Mouse (Mus musculus): Measurements from ENCODE around the gene Mettl7a1.
"Not testable (repeated sequence)": the region's sequence is repeated elsewhere in the genome, so short reads cannot be mapped to it uniquely, and the experiment has no call there.

The Mettl7a1 gene

GRCm38 (mm10) chr15:100301556-100301955 lies 2.4 kb upstream of the Mettl7a1 start:
- no peak for DNase-seq (ENCODE audit: low spot score)

- no peak for DNase-seq (ENCODE audit: low spot score)
Observed at GRCm38 (mm10) chr15:100303428-100304018, 417 bp upstream of the Mettl7a1 start.

GRCm38 (mm10) chr15:100306201-100306600 lies 2.3 kb downstream of the Mettl7a1 start:
- no peak for DNase-seq (ENCODE audit: low spot score)

GRCm38 (mm10) chr15:100307438-100308096 lies 3.6 kb downstream of the Mettl7a1 start:
- not testable (repeated sequence) for DNase-seq (ENCODE audit: low spot score)

- no peak for DNase-seq (ENCODE audit: low spot score)
Observed at GRCm38 (mm10) chr15:100312346-100312745, 8.4 kb downstream of the Mettl7a1 start.

- no peak for DNase-seq (ENCODE audit: low spot score)
Observed at GRCm38 (mm10) chr15:100314448-100315145, 10.7 kb downstream of the Mettl7a1 start.

- not testable (repeated sequence) for DNase-seq (ENCODE audit: low spot score)
Observed at GRCm38 (mm10) chr15:100318014-100318671, 14.2 kb downstream of the Mettl7a1 start.

- no peak for DNase-seq (ENCODE audit: low spot score)
Observed at GRCm38 (mm10) chr15:100319884-100320283, 15.9 kb downstream of the Mettl7a1 start.

GRCm38 (mm10) chr15:100320295-100320905 lies 16.5 kb downstream of the Mettl7a1 start:
- DNase-seq (ENCODE audit: low spot score): no peak

GRCm38 (mm10) chr15:100321134-100321533 lies 17.2 kb downstream of the Mettl7a1 start:
- peak; percentile 33 for DNase-seq (ENCODE audit: low spot score)

- no peak for DNase-seq (ENCODE audit: low spot score)
Observed at GRCm38 (mm10) chr15:100324021-100324591, 20.2 kb downstream of the Mettl7a1 start.

GRCm38 (mm10) chr15:100325235-100325634 lies 21.3 kb downstream of the Mettl7a1 start:
- DNase-seq (ENCODE audit: low spot score): no peak

GRCm38 (mm10) chr15:100328089-100328488 lies 24.1 kb downstream of the Mettl7a1 start:
- DNase-seq (ENCODE audit: low spot score): not testable (repeated sequence)

GRCm38 (mm10) chr15:100329336-100329735 lies 25.4 kb downstream of the Mettl7a1 start:
- not testable (repeated sequence) for DNase-seq (ENCODE audit: low spot score)

- DNase-seq (ENCODE audit: low spot score): no peak
Observed at GRCm38 (mm10) chr15:100330739-100331138, 26.8 kb downstream of the Mettl7a1 start.

GRCm38 (mm10) chr15:100332077-100332961 lies 28.4 kb downstream of the Mettl7a1 start:
- DNase-seq (ENCODE audit: low spot score): not testable (repeated sequence)

- DNase-seq (ENCODE audit: low spot score): no peak
Observed at GRCm38 (mm10) chr15:100334629-100335028, 30.7 kb downstream of the Mettl7a1 start, which contains the start of gene Mettl7a3. TSS of gene Mettl7a3 (plus strand) at chr15:100334929.

- not testable (repeated sequence) for DNase-seq (ENCODE audit: low spot score)
Observed at GRCm38 (mm10) chr15:100337328-100337727, 33.4 kb downstream of the Mettl7a1 start.

GRCm38 (mm10) chr15:100337847-100338246 lies 33.9 kb downstream of the Mettl7a1 start:
- peak; percentile 63 for DNase-seq (ENCODE audit: low spot score)

- DNase-seq (ENCODE audit: low spot score): not testable (repeated sequence)
Observed at GRCm38 (mm10) chr15:100341314-100341980, 37.5 kb downstream of the Mettl7a1 start.
